In genomic region chr6:117015461-117015860, GRCm38 (mm10) we compare ENCODE assay signal across 16 mouse cellular contexts.
"Had no signal": no experiment of that assay in that cellular context is flagged by ENCODE, and none has a peak within 500 bp of the region (broad histone marks: within the 10 kb centered on the region; RNA-seq: fewer than 3 reads in every experiment).

No protein-coding gene starts in this region.

- DNase-seq: heart, postnatal 10 days; heart, postnatal 14 days; heart, postnatal 36 days; heart, postnatal 4 days; kidney, adult 11 months; kidney, adult 18-20 months; kidney, adult 2 months; kidney, adult 8-10 months; kidney, adult 9 months; kidney, postnatal 10 days; kidney, postnatal 14 days; kidney, postnatal 25 days; kidney, postnatal 36 days; kidney, postnatal 4 days; layer of hippocampus, adult 9-11 months; layer of hippocampus, postnatal 36 days had no signal
